25 mouse cellular contexts compared by ENCODE assay signal in genomic region chr13:102955506-102955905, GRCm38 (mm10).
DNase-seq lines count a peak whose midpoint lies in the region; ATAC-seq and TF ChIP-seq lines count a peak whose summit lies in the region.
"Had no signal": no experiment of that assay in that cellular context is flagged by ENCODE, and none has a peak within 500 bp of the region (broad histone marks: within the 10 kb centered on the region; RNA-seq: fewer than 3 reads in every experiment).

No protein-coding gene starts in this region.

- H3K9me3 ChIP-seq in heart, embryonic 12.5 days (replicated peaks), result no peaks in the 10 kb centered on the region
- H3K9me3 ChIP-seq in heart, embryonic 15.5 days (replicated peaks), result no peaks in the 10 kb centered on the region
- H3K9me3 ChIP-seq in lung, embryonic 14.5 days (ENCODE audit: low read depth, low read length), result no peaks in the 10 kb centered on the region
- H3K9me3 ChIP-seq: embryonic facial prominence, embryonic 12.5 days; embryonic facial prominence, embryonic 15.5 days; hindbrain, embryonic 10.5 days; hindbrain, embryonic 13.5 days; intestine, embryonic 15.5 days had no signal

- no peak for DNase-seq in heart, adult 11 months
- no peak for DNase-seq in heart, postnatal 10 days
- DNase-seq in lung, embryonic 14.5 days, result peak; percentile 71
- no peak for DNase-seq in lung, adult 2 months
- DNase-seq: adrenal gland, adult 2 months; adrenal gland, postnatal 14 days; cerebellum, adult 11 months; cerebellum, adult 2 months; cerebellum, adult 9-11 months; cerebellum, postnatal 25 days; forebrain, postnatal 0 days; gastrocnemius, adult 2 months; gastrocnemius, postnatal 14 days; kidney, adult 11 months; kidney, adult 8-10 months had no signal

- H3K4me1 ChIP-seq in heart, embryonic 12.5 days (replicated peaks), result peaks cover 35% of the 10 kb centered on the region
- H3K4me1 ChIP-seq in heart, embryonic 15.5 days (replicated peaks), result peaks cover 34% of the 10 kb centered on the region
- H3K4me1 ChIP-seq in lung, embryonic 14.5 days (ENCODE audit: insufficient read depth), result no peaks in the 10 kb centered on the region
- no peaks in the 10 kb centered on the region; the same call in 1 of the 2 replicates for H3K4me1 ChIP-seq in lung, adult 2 months (ENCODE audit: control insufficient read depth, insufficient read depth, low read length)

- H3K27me3 ChIP-seq in heart, embryonic 12.5 days (replicated peaks), result no peaks in the 10 kb centered on the region
- H3K27me3 ChIP-seq in heart, embryonic 15.5 days, result no peaks in the 10 kb centered on the region
- H3K27me3 ChIP-seq in lung, embryonic 14.5 days (ENCODE audit: insufficient read depth, low read length), result no peaks in the 10 kb centered on the region
- H3K27me3 ChIP-seq: embryonic facial prominence, embryonic 12.5 days; embryonic facial prominence, embryonic 15.5 days; hindbrain, embryonic 13.5 days; intestine, embryonic 15.5 days had no signal

- no peak for ATAC-seq in heart, embryonic 12.5 days (ENCODE audit: insufficient number of reproducible peaks, low FRiP score)
- 0 out of 2 replicates have a peak, but pooled peaks have one; percentile 44 for ATAC-seq in heart, embryonic 15.5 days (replicated peaks; ENCODE audit: insufficient number of reproducible peaks, insufficient read depth, low FRiP score, low read depth)
- peak; percentile 56; the same call in 1 of the 2 replicates for ATAC-seq in lung, embryonic 14.5 days (ENCODE audit: insufficient read depth)
- ATAC-seq: CD4-positive, CD25-positive, alpha-beta regulatory T cell, adult 4 months; forebrain, embryonic 14.5 days; forebrain, postnatal 0 days; hindbrain, embryonic 16.5 days; intestine, embryonic 15.5 days had no signal

- intact Hi-C loops in heart, postnatal 10 days (cut with DNase I), result loop anchor here (5.0 kb wide), 1 partner anchor 48 kb away; no protein-coding TSS in a partner anchor

- H3K27ac ChIP-seq in heart, embryonic 12.5 days (ENCODE audit: poor library complexity, severe bottlenecking), result peak overlapping the region; percentile 86
- H3K27ac ChIP-seq in heart, embryonic 15.5 days, result peak overlapping the region; percentile 80
- H3K27ac ChIP-seq in lung, embryonic 14.5 days (ENCODE audit: low read depth), result no peak overlapping the region
- H3K27ac ChIP-seq: embryonic facial prominence, embryonic 12.5 days; embryonic facial prominence, embryonic 15.5 days; gastrocnemius, adult 2 months; hindbrain, embryonic 10.5 days; hindbrain, embryonic 13.5 days; intestine, embryonic 15.5 days had no signal

- WGBS in heart, embryonic 12.5 days, result 34% methylated on average over 2 of the region's 2 CpGs
- WGBS in heart, embryonic 15.5 days, result 28% methylated on average over 2 of the region's 2 CpGs
- 33% methylated on average over 2 of the region's 2 CpGs for WGBS in lung, embryonic 14.5 days
- 58% methylated on average over 2 of the region's 2 CpGs for WGBS in lung, adult 2 months

- TF ChIP-seq CTCF in lung, embryonic 14.5 days (IDR thresholded peaks at IDR 0.05; ENCODE audit: low read depth), result no peak
- no peak for TF ChIP-seq CTCF in lung, adult 2 months (IDR thresholded peaks at IDR 0.05; ENCODE audit: insufficient read depth, low read length)

- TF ChIP-seq POLR2A in lung, adult 2 months (IDR thresholded peaks at IDR 0.05; ENCODE audit: borderline replicate concordance, extremely low read depth, low read depth, low read length), result no peak

- H3K36me3 ChIP-seq in heart, embryonic 12.5 days, result 0 out of 2 replicates have a peak, but pooled peaks cover 4% of the 10 kb centered on the region
- H3K36me3 ChIP-seq in heart, embryonic 15.5 days, result no peaks in the 10 kb centered on the region
- no peaks in the 10 kb centered on the region for H3K36me3 ChIP-seq in lung, embryonic 14.5 days (ENCODE audit: insufficient read depth)
- H3K36me3 ChIP-seq: embryonic facial prominence, embryonic 12.5 days; embryonic facial prominence, embryonic 15.5 days; hindbrain, embryonic 10.5 days; hindbrain, embryonic 13.5 days; intestine, embryonic 15.5 days had no signal

- H3K4me3 ChIP-seq in heart, embryonic 12.5 days, result no peak overlapping the region
- H3K4me3 ChIP-seq in heart, embryonic 15.5 days, result no peak overlapping the region
- H3K4me3 ChIP-seq in lung, embryonic 14.5 days (ENCODE audit: low read depth, low read length), result no peak overlapping the region
- H3K4me3 ChIP-seq in lung, adult 2 months (replicated peaks; ENCODE audit: extremely low read depth, low read depth, low read length), result no peak overlapping the region
- H3K4me3 ChIP-seq: embryonic facial prominence, embryonic 12.5 days; embryonic facial prominence, embryonic 15.5 days; gastrocnemius, adult 2 months; hindbrain, embryonic 10.5 days; hindbrain, embryonic 13.5 days; intestine, embryonic 15.5 days had no signal

- no peak overlapping the region for H3K9ac ChIP-seq in heart, embryonic 12.5 days
- H3K9ac ChIP-seq in heart, embryonic 15.5 days, result no peak overlapping the region
- H3K9ac ChIP-seq in lung, embryonic 14.5 days, result no peak overlapping the region
- H3K9ac ChIP-seq: embryonic facial prominence, embryonic 12.5 days; embryonic facial prominence, embryonic 15.5 days; forebrain, postnatal 0 days; hindbrain, embryonic 13.5 days; intestine, embryonic 15.5 days had no signal

- H3K4me2 ChIP-seq in heart, embryonic 12.5 days, result peak overlapping the region; percentile 31; the same call in 1 of the 2 replicates
- H3K4me2 ChIP-seq in heart, embryonic 15.5 days, result peak overlapping the region; percentile 24
- no peak overlapping the region for H3K4me2 ChIP-seq in lung, embryonic 14.5 days
- H3K4me2 ChIP-seq: embryonic facial prominence, embryonic 12.5 days; embryonic facial prominence, embryonic 15.5 days; hindbrain, embryonic 13.5 days; intestine, embryonic 15.5 days had no signal
